Mouse (Mus musculus): ENCODE results near the gene Mgat4a.

The Mgat4a gene

GRCm38 (mm10) chr1:37457546-37457945 is 83.3 kb downstream of the Mgat4a start:
- no peak for DNase-seq

DNA sequence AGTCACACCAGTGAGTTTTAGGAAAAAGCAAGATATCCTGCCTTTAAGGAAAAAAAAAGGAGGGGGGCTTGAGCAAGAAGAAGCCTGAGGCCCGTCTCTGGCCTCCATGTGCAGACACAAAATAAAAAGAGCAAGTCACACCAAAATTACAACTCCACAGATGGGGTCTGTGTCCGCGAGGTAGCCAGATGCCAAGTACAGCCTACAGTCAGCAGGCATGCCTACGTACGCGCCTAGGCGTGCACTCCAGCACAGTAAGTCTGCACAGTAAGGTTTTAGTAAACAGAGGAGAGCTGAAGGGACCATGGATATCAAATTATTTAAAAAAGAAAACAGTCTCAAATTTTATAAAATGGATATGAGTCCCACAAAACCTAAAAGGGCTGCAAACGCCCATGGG is 89.5 kb downstream of the Mgat4a start:
- no peak for DNase-seq

- DNase-seq, result peak; percentile 59 to 79
Observed at GRCm38 (mm10) chr1:37448361-37449095, 92.3 kb downstream of the Mgat4a start.

DNA sequence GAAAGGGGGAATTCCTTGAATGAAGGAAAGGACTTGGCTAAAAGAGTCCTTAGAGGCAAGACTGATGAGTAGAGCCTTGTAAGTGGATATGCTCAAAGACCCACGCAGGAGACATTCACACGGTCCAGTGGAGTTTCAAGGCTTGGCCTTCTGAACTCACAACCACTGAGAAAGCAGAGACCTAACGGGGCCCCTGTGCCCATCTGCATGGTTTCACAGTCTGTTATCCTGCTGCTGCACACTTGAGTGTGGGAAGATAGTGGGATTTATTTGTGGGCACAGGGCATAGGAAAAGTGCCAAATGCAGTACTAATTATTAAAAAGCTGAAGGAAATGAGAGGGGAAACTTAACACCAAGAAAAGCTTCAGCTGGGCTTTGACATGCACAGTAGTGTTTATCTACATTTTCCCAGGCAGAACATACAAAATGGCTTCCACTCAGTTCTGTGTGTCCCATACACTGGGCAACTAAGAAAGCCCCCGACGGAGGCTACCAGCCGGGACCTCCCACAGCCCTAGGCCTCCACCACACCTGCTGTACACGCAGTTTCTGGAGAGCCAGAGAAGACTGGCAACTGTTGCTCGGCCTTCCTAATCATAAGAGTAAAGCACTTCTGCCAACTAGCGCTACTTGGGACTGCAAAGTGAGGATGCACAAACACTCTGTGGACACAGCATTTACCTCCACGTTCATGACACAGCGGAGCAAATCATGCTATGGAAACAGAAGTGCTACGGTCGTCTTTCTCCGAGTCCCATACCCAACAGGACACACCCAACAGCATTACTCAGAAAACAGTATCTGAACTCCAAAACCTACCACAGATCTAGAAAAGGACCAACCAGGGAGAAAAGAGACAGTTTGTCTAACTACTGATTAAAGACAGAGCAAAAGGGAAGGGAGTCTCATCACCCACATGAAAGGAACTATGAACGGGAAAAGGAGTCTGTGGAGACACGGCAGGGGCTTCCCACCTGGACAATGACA is 97.7 kb downstream of the Mgat4a start:
- DNase-seq, result no peak

GRCm38 (mm10) chr1:37436419-37436818 is 104.4 kb downstream of the Mgat4a start:
- DNase-seq, result no peak

GRCm38 (mm10) chr1:37430297-37430840 is 110.4 kb downstream of the Mgat4a start:
- DNase-seq, result peak; percentile 18 to 61

- peak; percentile 94 to 98 for DNase-seq
Observed at GRCm38 (mm10) chr1:37429366-37430296, 111.2 kb downstream of the Mgat4a start, which contains the start of the genes Coa5 and Unc50. Coa5 (minus strand) TSS chr1:37430103. Unc50 (plus strand) TSS chr1:37430139.

DNA sequence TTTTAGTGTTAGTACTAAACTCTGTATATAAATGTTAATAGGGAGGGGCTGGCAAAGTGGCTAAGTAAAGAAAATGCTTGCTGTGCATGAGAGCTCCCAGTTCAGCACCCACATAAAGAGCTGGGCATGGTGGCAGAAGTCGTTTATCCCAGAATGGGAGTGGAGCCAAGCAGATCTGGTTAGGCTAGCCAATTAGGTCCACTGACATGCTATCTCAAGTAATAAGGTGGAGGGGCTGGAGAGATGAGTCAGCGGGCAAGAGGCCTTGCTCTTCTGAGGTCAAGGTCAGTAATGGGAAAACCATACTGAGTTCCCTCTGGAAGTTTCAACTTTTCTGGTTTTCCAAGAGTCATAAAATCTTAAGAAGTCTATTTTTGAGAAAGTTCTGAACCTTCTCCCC is 111.9 kb downstream of the Mgat4a start:
- no peak for DNase-seq

GRCm38 (mm10) chr1:37427144-37427875 is 113.5 kb downstream of the Mgat4a start:
- DNase-seq, result no peak

DNA sequence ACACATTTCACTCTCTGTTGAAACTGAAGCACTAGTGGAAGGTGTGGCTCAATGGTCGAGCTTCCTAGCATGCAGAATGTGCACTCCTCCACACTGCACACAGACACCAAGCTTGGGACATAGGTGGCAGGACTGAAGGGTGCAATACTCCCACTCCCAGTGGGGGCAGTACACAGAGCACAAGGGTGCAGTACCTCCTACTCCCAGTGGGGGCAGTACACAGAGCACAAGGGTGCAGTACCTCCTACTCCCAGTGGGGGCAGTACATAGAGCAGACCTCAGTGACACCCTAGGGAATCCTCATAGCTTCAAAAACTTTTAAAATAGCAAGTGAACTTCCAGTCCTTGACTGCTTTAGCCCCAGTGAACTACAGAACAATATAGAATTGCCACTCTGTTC is 121.4 kb downstream of the Mgat4a start:
- peak; percentile 43 to 47 for DNase-seq

- no peak for DNase-seq
Observed at GRCm38 (mm10) chr1:37415394-37415793, 125.4 kb downstream of the Mgat4a start.

- DNase-seq, result no peak
Observed at GRCm38 (mm10) chr1:37409647-37410046, 131.2 kb downstream of the Mgat4a start.

GRCm38 (mm10) chr1:37408678-37409077 is 132.1 kb downstream of the Mgat4a start:
- DNase-seq, result no peak

DNA sequence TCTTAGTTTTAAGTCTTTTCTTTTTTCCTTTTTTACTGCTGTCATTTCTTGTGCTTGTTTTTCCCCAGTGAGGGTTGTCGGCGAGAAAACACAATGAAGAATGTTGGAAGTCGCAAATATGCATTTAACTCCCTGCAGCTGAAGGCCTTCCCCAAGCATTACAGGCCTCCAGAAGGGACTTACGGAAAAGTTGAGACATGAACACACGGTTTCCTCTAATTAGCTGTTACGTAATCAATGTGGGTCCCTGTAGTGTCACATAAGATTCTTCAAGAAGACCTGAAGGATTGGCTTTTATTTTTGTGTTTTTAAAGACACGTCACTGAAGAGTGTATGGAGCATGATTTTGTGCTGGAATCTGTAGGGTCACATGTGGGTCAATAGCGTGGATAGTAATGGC is 132.8 kb downstream of the Mgat4a start:
- no peak for DNase-seq

- DNase-seq, result no peak
Observed at GRCm38 (mm10) chr1:37407228-37407627, 133.6 kb downstream of the Mgat4a start.

DNA sequence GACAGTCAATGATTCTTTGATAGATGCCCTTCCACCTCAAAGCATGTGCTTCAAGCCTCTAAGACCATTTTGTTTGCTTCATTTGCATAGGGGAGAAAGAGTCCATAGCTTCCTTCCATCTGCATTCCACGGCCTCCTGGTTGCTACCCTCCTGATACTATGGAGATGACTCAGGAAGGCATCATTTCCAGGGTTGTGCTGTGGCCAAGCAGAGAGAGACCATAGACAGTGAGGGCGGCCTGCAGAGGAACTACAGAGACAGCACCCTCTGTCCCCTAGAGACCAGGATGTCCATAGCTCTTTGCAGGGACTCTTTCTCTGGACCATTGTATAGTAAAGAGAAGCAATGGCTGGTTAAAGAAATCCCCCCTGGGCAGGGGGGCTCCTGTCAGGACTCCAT is 135.7 kb downstream of the Mgat4a start:
- no peak for DNase-seq

DNA sequence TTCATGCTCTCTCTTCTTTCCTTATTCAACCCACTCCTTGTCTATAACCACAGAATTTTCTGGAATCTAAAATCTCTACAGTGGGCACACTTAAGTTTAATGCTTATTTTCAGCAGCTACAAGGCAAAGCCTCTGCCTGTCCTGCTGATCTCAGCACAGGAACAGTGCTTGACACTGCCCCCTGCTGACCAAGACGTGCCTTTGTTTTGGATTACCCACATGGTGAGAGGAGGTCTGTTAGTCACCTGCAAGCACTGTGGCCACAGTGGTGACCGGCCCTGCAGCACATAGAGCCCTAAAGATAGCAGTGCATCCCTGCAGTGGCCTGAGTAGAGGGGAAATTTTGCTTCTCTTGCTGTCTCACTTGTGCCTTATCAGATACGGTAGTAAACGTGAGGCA is 139.1 kb downstream of the Mgat4a start:
- peak; percentile 66 to 73 for DNase-seq

GRCm38 (mm10) chr1:37399734-37400133 is 141.1 kb downstream of the Mgat4a start:
- DNase-seq, result peak in 1 of 2 experiments; percentile 21

GRCm38 (mm10) chr1:37398961-37399360 is 141.9 kb downstream of the Mgat4a start:
- DNase-seq, result peak in 1 of 2 experiments; percentile 8

GRCm38 (mm10) chr1:37396481-37396880 is 144.3 kb downstream of the Mgat4a start:
- DNase-seq, result peak; percentile 43 to 69

DNA sequence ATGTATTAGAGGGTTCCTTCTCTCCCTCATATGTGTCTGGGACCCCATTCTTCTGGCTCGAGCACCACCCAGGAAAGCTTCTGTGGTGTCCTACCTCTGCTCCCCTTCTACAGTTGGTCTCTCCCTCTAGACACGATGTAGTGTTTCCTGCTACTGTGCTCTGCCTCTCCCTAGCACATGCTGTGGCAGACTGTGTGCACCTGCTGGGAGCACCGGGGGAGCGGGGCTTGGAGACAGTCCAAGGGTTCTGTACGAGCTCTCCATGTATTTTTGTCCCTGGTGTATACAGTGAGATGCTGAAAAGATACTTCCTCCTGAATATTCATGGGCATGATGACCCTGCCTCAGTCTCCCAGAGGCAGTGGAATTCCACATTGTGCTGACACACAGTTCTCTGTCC is 147.6 kb downstream of the Mgat4a start:
- no peak for DNase-seq

Measured in kidney, postnatal 25 days (tissue).